Mouse (Mus musculus): ENCODE data around the gene Alk. TPM values are rescaled to one million over a fixed set of nuclear protein-coding genes. Genes with fewer than 3 reads are reported as not detected.

The Alk gene
- total RNA-seq, 2 experiments from 2014 or later: not detected

- ATAC-seq (replicated peaks; ENCODE audit: poor library complexity): peak; percentile 89
Measured at GRCm38 (mm10) chr17:72157830-72158629, 446.4 kb downstream of the Alk start.

GRCm38 (mm10) chr17:72153038-72153437 is 451.4 kb downstream of the Alk start:
- no peak for ATAC-seq (replicated peaks; ENCODE audit: poor library complexity)

- ATAC-seq (replicated peaks; ENCODE audit: poor library complexity): peak; percentile 31; the same call in 1 of the 2 replicates
Measured at GRCm38 (mm10) chr17:72144946-72145598, 459.4 kb downstream of the Alk start.

- ATAC-seq (replicated peaks; ENCODE audit: poor library complexity): no peak
Measured at GRCm38 (mm10) chr17:72144461-72144860, 460.0 kb downstream of the Alk start.

GRCm38 (mm10) chr17:72132140-72132911 is 472.1 kb downstream of the Alk start:
- ATAC-seq (replicated peaks; ENCODE audit: poor library complexity): no peak

- ATAC-seq (replicated peaks; ENCODE audit: poor library complexity): no peak
Measured at GRCm38 (mm10) chr17:72121660-72122059, 482.8 kb downstream of the Alk start.

- peak; percentile 68 for ATAC-seq (replicated peaks; ENCODE audit: poor library complexity)
Measured at GRCm38 (mm10) chr17:72120278-72120677, 484.1 kb downstream of the Alk start.

- no peak for ATAC-seq (replicated peaks; ENCODE audit: poor library complexity)
Measured at GRCm38 (mm10) chr17:72118376-72118775, 486.1 kb downstream of the Alk start.

GRCm38 (mm10) chr17:72115271-72115944 is 489.0 kb downstream of the Alk start:
- no peak for ATAC-seq (replicated peaks; ENCODE audit: poor library complexity)

- no peak for ATAC-seq (replicated peaks; ENCODE audit: poor library complexity)
Measured at GRCm38 (mm10) chr17:72112004-72112403, 492.4 kb downstream of the Alk start.

GRCm38 (mm10) chr17:72111528-72111927 is 492.9 kb downstream of the Alk start:
- ATAC-seq (replicated peaks; ENCODE audit: poor library complexity): no peak

- no peak for ATAC-seq (replicated peaks; ENCODE audit: poor library complexity)
Measured at GRCm38 (mm10) chr17:72087261-72087703, 517.1 kb downstream of the Alk start.

- no peak for ATAC-seq (replicated peaks; ENCODE audit: poor library complexity)
Measured at GRCm38 (mm10) chr17:72081396-72081795, 523.0 kb downstream of the Alk start.

- ATAC-seq (replicated peaks; ENCODE audit: poor library complexity): no peak
Measured at GRCm38 (mm10) chr17:72076306-72076921, 528.0 kb downstream of the Alk start.

- no peak for ATAC-seq (replicated peaks; ENCODE audit: poor library complexity)
Measured at GRCm38 (mm10) chr17:72071871-72072270, 532.6 kb downstream of the Alk start.

- ATAC-seq (replicated peaks; ENCODE audit: poor library complexity): no peak
Measured at GRCm38 (mm10) chr17:72068176-72068575, 536.3 kb downstream of the Alk start.

GRCm38 (mm10) chr17:72062978-72063377 is 541.4 kb downstream of the Alk start:
- ATAC-seq (replicated peaks; ENCODE audit: poor library complexity): peak; percentile 52

- peak; percentile 60 for ATAC-seq (replicated peaks; ENCODE audit: poor library complexity)
Measured at GRCm38 (mm10) chr17:72059312-72059711, 545.1 kb downstream of the Alk start.

- no peak for ATAC-seq (replicated peaks; ENCODE audit: poor library complexity)
Measured at GRCm38 (mm10) chr17:72045671-72046070, 558.8 kb downstream of the Alk start.

- ATAC-seq (replicated peaks; ENCODE audit: poor library complexity): no peak
Measured at GRCm38 (mm10) chr17:72043667-72044390, 560.6 kb downstream of the Alk start.
